Comparison of ENCODE assay signal across 9 mouse cellular contexts in genomic region chr12:113156540-113156929, GRCm38 (mm10). TPM values are rescaled to one million over a fixed set of nuclear protein-coding genes. Genes with fewer than 3 reads are reported as not detected.
DNase-seq lines count a peak whose midpoint lies in the region; ATAC-seq lines count a peak whose summit lies in the region.
"Had no signal": no experiment of that assay in that cellular context is flagged by ENCODE, and none has a peak within 500 bp of the region (broad histone marks: within the 10 kb centered on the region; RNA-seq: fewer than 3 reads in every experiment).

No protein-coding gene starts in this region.

- peak overlapping the region; percentile 76 for H3K4me3 ChIP-seq in heart, embryonic 16.5 days (ENCODE audit: low read length)
- H3K4me3 ChIP-seq in hindbrain, embryonic 12.5 days: peak overlapping the region; percentile 62
- peak overlapping the region; percentile 61 for H3K4me3 ChIP-seq in midbrain, embryonic 14.5 days (replicated peaks; ENCODE audit: low read depth, low read length)

- no peaks in the 10 kb centered on the region for H3K27me3 ChIP-seq in heart, embryonic 16.5 days (ENCODE audit: control insufficient read depth, insufficient read depth, low read length)
- H3K27me3 ChIP-seq in hindbrain, embryonic 12.5 days: peaks cover 26% of the 10 kb centered on the region
- peaks cover 5% of the 10 kb centered on the region; the same call in 1 of the 2 replicates for H3K27me3 ChIP-seq in midbrain, embryonic 14.5 days (ENCODE audit: control insufficient read depth, insufficient read depth, low read length)

- H3K27ac ChIP-seq in heart, embryonic 16.5 days (ENCODE audit: low read length): peak overlapping the region; percentile 75
- no peak overlapping the region; the same call in 1 of the 2 replicates for H3K27ac ChIP-seq in hindbrain, embryonic 12.5 days
- H3K27ac ChIP-seq in midbrain, embryonic 14.5 days (replicated peaks; ENCODE audit: low read depth, low read length): no peak overlapping the region

- H3K4me1 ChIP-seq in heart, embryonic 16.5 days (ENCODE audit: control insufficient read depth, insufficient read depth, low read length): peaks cover 28% of the 10 kb centered on the region
- H3K4me1 ChIP-seq in hindbrain, embryonic 12.5 days: peaks cover 28% of the 10 kb centered on the region
- H3K4me1 ChIP-seq in midbrain, embryonic 14.5 days (ENCODE audit: control insufficient read depth, insufficient read depth, low read length): peaks cover 19% of the 10 kb centered on the region

- peak overlapping the region; percentile 90 for H3K4me2 ChIP-seq in heart, embryonic 16.5 days (ENCODE audit: low read depth, low read length)
- peak overlapping the region; percentile 84 for H3K4me2 ChIP-seq in hindbrain, embryonic 12.5 days (replicated peaks)
- H3K4me2 ChIP-seq in midbrain, embryonic 14.5 days (ENCODE audit: low read length): peak overlapping the region; percentile 85

- under 1% methylated on average over 23 of the region's 23 CpGs for WGBS in heart, embryonic 16.5 days
- under 1% methylated on average over 23 of the region's 23 CpGs for WGBS in hindbrain, embryonic 12.5 days
- WGBS in midbrain, embryonic 14.5 days: under 1% methylated on average over 23 of the region's 23 CpGs

- no peaks in the 10 kb centered on the region for H3K9me3 ChIP-seq in heart, embryonic 16.5 days (replicated peaks; ENCODE audit: control insufficient read depth, low read length)
- H3K9me3 ChIP-seq in hindbrain, embryonic 12.5 days (replicated peaks): no peaks in the 10 kb centered on the region
- H3K9me3 ChIP-seq in midbrain, embryonic 14.5 days (ENCODE audit: control insufficient read depth, low read length): no peaks in the 10 kb centered on the region

- no peak for DNase-seq in heart, postnatal 4 days
- DNase-seq in MEL-GATA-1-ER (ENCODE audit: extremely low read depth, low read depth): peak; percentile 64
- no peak for DNase-seq in midbrain, embryonic 14.5 days
- DNase-seq in cerebellum, adult 9-11 months: no peak
- DNase-seq in embryo, embryonic 10 days (ENCODE audit: low spot score): no peak

- peak overlapping the region; percentile 74 for H3K9ac ChIP-seq in heart, embryonic 16.5 days (ENCODE audit: low read length)
- peak overlapping the region; percentile 57 for H3K9ac ChIP-seq in hindbrain, embryonic 12.5 days
- peak overlapping the region; percentile 48 for H3K9ac ChIP-seq in midbrain, embryonic 14.5 days (replicated peaks; ENCODE audit: low read length)

- no peak for ATAC-seq in heart, embryonic 16.5 days (replicated peaks; ENCODE audit: extremely low read depth, insufficient read depth, low FRiP score)
- ATAC-seq in hindbrain, embryonic 12.5 days (ENCODE audit: low FRiP score): no peak; the same call in 1 of the 2 replicates
- ATAC-seq in midbrain, embryonic 14.5 days (ENCODE audit: low FRiP score, low TSS enrichment): no peak
- no peak for ATAC-seq in CD4-positive, CD25-positive, alpha-beta regulatory T cell, adult 4 months

- H3K36me3 ChIP-seq in heart, embryonic 16.5 days (ENCODE audit: control insufficient read depth, insufficient read depth): peaks cover 3% of the 10 kb centered on the region; the same call in 1 of the 2 replicates
- 0 out of 2 replicates have a peak, but pooled peaks cover under 1% of the 10 kb centered on the region for H3K36me3 ChIP-seq in hindbrain, embryonic 12.5 days
- H3K36me3 ChIP-seq in midbrain, embryonic 14.5 days (ENCODE audit: control insufficient read depth, insufficient read depth, low read length): no peaks in the 10 kb centered on the region

RNA-seq across cellular contexts. Expression of gene Tedc1, which starts 0.3 kb away (rescaled TPM):
- polyA plus RNA-seq in heart, embryonic 16.5 days (2015; fragmentation: Nextera tagmentation; extraction: Ambion mirVana): 25.0 and 28.1 TPM in 2 replicates
- total RNA-seq in heart, postnatal 4 days (2021): 10 to 100 TPM in 1 of 2 experiments, 1 to 10 TPM in 1; 9.4 to 10.3 TPM
- 34.1 and 38.5 TPM in 2 replicates for polyA plus RNA-seq in hindbrain, embryonic 12.5 days (2016; fragmentation: Nextera tagmentation; extraction: Ambion mirVana)
- polyA plus RNA-seq in midbrain, embryonic 14.5 days (2014; fragmentation: Nextera tagmentation; extraction: Ambion mirVana): 11.9 and 14.1 TPM in 2 replicates
- 1 to 10 TPM; 1.5 to 3.3 TPM for polyA plus RNA-seq in CD4-positive, CD25-positive, alpha-beta regulatory T cell, adult 4 months (2017; shearing (Covaris generic))

RNA-seq across cellular contexts. Expression of gene Crip1, which starts 10.4 kb away (rescaled TPM):
- polyA plus RNA-seq in heart, embryonic 16.5 days (2015; fragmentation: Nextera tagmentation; extraction: Ambion mirVana): 719 and 763 TPM in 2 replicates
- 100 to 1,000 TPM; 301 to 312 TPM for total RNA-seq in heart, postnatal 4 days (2021)
- polyA plus RNA-seq in hindbrain, embryonic 12.5 days (2016; fragmentation: Nextera tagmentation; extraction: Ambion mirVana): 84.5 and 90.8 TPM in 2 replicates
- 16.5 and 26.8 TPM in 2 replicates for polyA plus RNA-seq in midbrain, embryonic 14.5 days (2014; fragmentation: Nextera tagmentation; extraction: Ambion mirVana)
- 1,000 to 10,000 TPM in 1 of 2 experiments, 100 to 1,000 TPM in 1; 784 to 1,045 TPM for polyA plus RNA-seq in CD4-positive, CD25-positive, alpha-beta regulatory T cell, adult 4 months (2017; shearing (Covaris generic))

RNA-seq across cellular contexts. Expression of gene Crip2, which starts 16.5 kb away (rescaled TPM):
- 1,743 and 2,017 TPM in 2 replicates for polyA plus RNA-seq in heart, embryonic 16.5 days (2015; fragmentation: Nextera tagmentation; extraction: Ambion mirVana)
- 1,000 to 10,000 TPM; 1,189 to 1,285 TPM for total RNA-seq in heart, postnatal 4 days (2021)
- polyA plus RNA-seq in hindbrain, embryonic 12.5 days (2016; fragmentation: Nextera tagmentation; extraction: Ambion mirVana): 217 and 245 TPM in 2 replicates
- 297 and 329 TPM in 2 replicates for polyA plus RNA-seq in midbrain, embryonic 14.5 days (2014; fragmentation: Nextera tagmentation; extraction: Ambion mirVana)
- 1 to 10 TPM; 5.7 to 6.9 TPM for polyA plus RNA-seq in CD4-positive, CD25-positive, alpha-beta regulatory T cell, adult 4 months (2017; shearing (Covaris generic))

RNA-seq across cellular contexts. Expression of gene Tmem121, which starts 29.2 kb away (rescaled TPM):
- polyA plus RNA-seq in heart, embryonic 16.5 days (2015; fragmentation: Nextera tagmentation; extraction: Ambion mirVana): 5.5 and 7.8 TPM in 2 replicates
- 1 to 10 TPM; 1.4 to 1.5 TPM for total RNA-seq in heart, postnatal 4 days (2021)
- 22.9 and 23.2 TPM in 2 replicates for polyA plus RNA-seq in hindbrain, embryonic 12.5 days (2016; fragmentation: Nextera tagmentation; extraction: Ambion mirVana)
- polyA plus RNA-seq in midbrain, embryonic 14.5 days (2014; fragmentation: Nextera tagmentation; extraction: Ambion mirVana): 24.5 and 61.9 TPM in 2 replicates
- polyA plus RNA-seq in CD4-positive, CD25-positive, alpha-beta regulatory T cell, adult 4 months (2017; shearing (Covaris generic)): not detected
- total RNA-seq: neutrophil, adult 5-6 weeks had no signal

RNA-seq across cellular contexts. Expression of gene Mta1, which starts 58.5 kb away (rescaled TPM):
- 10.8 and 12.1 TPM in 2 replicates for polyA plus RNA-seq in heart, embryonic 16.5 days (2015; fragmentation: Nextera tagmentation; extraction: Ambion mirVana)
- total RNA-seq in heart, postnatal 4 days (2021): 10 to 100 TPM; 55.2 to 61.3 TPM
- polyA plus RNA-seq in hindbrain, embryonic 12.5 days (2016; fragmentation: Nextera tagmentation; extraction: Ambion mirVana): 16.9 and 18.9 TPM in 2 replicates
- polyA plus RNA-seq in midbrain, embryonic 14.5 days (2014; fragmentation: Nextera tagmentation; extraction: Ambion mirVana): 20.8 and 22.0 TPM in 2 replicates
- 10 to 100 TPM in 1 of 2 experiments, 1 to 10 TPM in 1; 9.6 to 15.1 TPM for polyA plus RNA-seq in CD4-positive, CD25-positive, alpha-beta regulatory T cell, adult 4 months (2017; shearing (Covaris generic))

Comparison
In these comparisons a context has a peak if more than half of its experiments do, and no peak if none do; other contexts are left out.
1. RNA of gene Crip2, which starts 16.5 kb away (polyA plus RNA-seq): 1,743 to 2,017 TPM in heart, embryonic 16.5 days, 297 to 329 TPM in midbrain, embryonic 14.5 days and 217 to 245 TPM in hindbrain, embryonic 12.5 days; 5.7 to 6.9 TPM in CD4-positive, CD25-positive, alpha-beta regulatory T cell, adult 4 months; every median in the first group is over 10 times any median in the second.
2. Peak in every context shown above with its lines, with median percentiles within 50 percentile points of each other: H3K4me2 ChIP-seq, H3K4me3 ChIP-seq and H3K9ac ChIP-seq.